Mouse (Mus musculus): ENCODE measurements around the gene Prkrip1.

GRCm38 (mm10) chr5:136146936-136147335 is 51.8 kb downstream of the Prkrip1 start:
- TF ChIP-seq CTCF (conservative IDR thresholded peaks at IDR 0.05 in 1 of 2, IDR thresholded peaks at IDR 0.05 in 1 of 2; ENCODE audit: low read depth in 2 of 2, low read length in 2 of 2) (no peak), POLR2A (IDR thresholded peaks at IDR 0.05; ENCODE audit: low read depth, low read length) (no peak), POLR2AphosphoS2 (IDR thresholded peaks at IDR 0.05; ENCODE audit: low read depth, low read length) (no peak), MAX (IDR thresholded peaks at IDR 0.05; ENCODE audit: low read length) (no peak), ZC3H11A (IDR thresholded peaks at IDR 0.05; ENCODE audit: low read depth, low read length) (no peak), EP300 (IDR thresholded peaks at IDR 0.05; ENCODE audit: low read length) (no peak), CHD2 (IDR thresholded peaks at IDR 0.05; ENCODE audit: low read length) (no peak), MAZ (IDR thresholded peaks at IDR 0.05; ENCODE audit: low read depth, low read length) (no peak), MXI1 (IDR thresholded peaks at IDR 0.05; ENCODE audit: low read depth, low read length) (no peak), RCOR1 (conservative IDR thresholded peaks at IDR 0.05; ENCODE audit: low read depth, low read length) (no peak), ZMIZ1 (IDR thresholded peaks at IDR 0.05; ENCODE audit: low read depth, low read length) (no peak)

Data from CH12.LX (cell line).